Mouse (Mus musculus): ENCODE results near the gene Arsb. TPM values are rescaled to one million over a fixed set of nuclear protein-coding genes. Genes with fewer than 3 reads are reported as not detected.

The Arsb gene
- total and polyA plus RNA-seq, 2 experiments from 2014 or later = 13.6 to 16.3 TPM

DNA sequence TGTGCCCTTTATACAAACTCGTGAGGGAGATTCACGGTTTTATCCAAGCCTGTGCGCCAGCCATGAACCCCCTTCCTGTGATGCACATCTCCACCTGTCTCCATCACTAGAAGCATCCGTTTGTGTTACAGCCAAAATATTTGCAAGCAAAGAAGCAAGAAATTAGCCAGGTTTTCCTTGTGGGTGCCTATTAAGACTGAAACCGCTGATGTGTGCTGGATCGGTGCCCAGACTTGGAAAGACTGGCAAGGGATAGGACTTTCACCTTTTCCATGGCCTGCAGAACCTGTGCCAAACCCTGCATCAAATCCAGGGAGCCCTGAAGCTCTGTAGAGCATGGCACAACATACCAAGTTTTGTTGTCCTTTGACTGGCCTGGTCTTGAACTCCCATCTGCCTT, 165.0 kb downstream of the Arsb start:
- no peak for ATAC-seq
- Histone ChIP-seq H3K9ac (no peak overlapping the region), H3K27ac (ENCODE audit: low read depth, low read length) (no peak overlapping the region), H3K4me1 (ENCODE audit: insufficient read depth) (no peaks in the 10 kb centered on the region), H3K9me3 (ENCODE audit: low read length) (no peaks in the 10 kb centered on the region), H3K36me3 (ENCODE audit: insufficient read depth) (no peaks in the 10 kb centered on the region), H3K4me2 (ENCODE audit: low read depth) (no peak overlapping the region), H3K4me3 (ENCODE audit: low read depth, low read length) (no peak overlapping the region), H3K27me3 (ENCODE audit: insufficient read depth, low read length) (no peaks in the 10 kb centered on the region)
- 29% methylated on average over 6 of the region's 6 CpGs for WGBS
- no peak for DNase-seq
- TF ChIP-seq CTCF (IDR thresholded peaks at IDR 0.05; ENCODE audit: low read depth) = no peak

DNA sequence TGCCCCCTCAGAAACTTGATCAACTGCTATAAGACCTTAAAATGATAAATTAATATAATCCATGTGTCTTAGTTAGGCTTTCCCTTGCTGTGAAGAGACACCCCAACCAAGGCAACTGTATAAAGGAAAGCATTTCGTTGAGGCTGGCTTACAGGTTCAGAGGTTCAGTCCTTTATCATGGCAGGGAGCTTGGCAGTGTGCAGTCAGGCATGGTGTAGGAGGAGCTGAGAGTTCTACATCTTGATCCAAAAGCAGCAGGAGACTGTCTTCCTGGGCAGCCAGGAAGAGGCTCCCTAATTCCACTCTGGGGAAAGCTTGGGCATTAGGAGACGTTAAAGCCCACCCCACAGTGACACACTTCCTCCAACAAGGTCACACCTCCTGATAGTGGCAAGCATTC, 166.7 kb downstream of the Arsb start:
- H3K36me3 ChIP-seq (ENCODE audit: insufficient read depth) = no peaks in the 10 kb centered on the region
- no peak overlapping the region for H3K27ac ChIP-seq (ENCODE audit: low read depth, low read length)
- no peaks in the 10 kb centered on the region for H3K27me3 ChIP-seq (ENCODE audit: insufficient read depth, low read length)
- WGBS = 22% methylated on average over 2 of the region's 2 CpGs
- H3K9me3 ChIP-seq (ENCODE audit: low read length) = no peaks in the 10 kb centered on the region
- no peaks in the 10 kb centered on the region for H3K4me1 ChIP-seq (ENCODE audit: insufficient read depth)
- no peak overlapping the region for H3K4me3 ChIP-seq (ENCODE audit: low read depth, low read length)
- DNase-seq (no peak), ATAC-seq (no peak)
- no peak overlapping the region for H3K9ac ChIP-seq
- no peak for TF ChIP-seq CTCF (IDR thresholded peaks at IDR 0.05; ENCODE audit: low read depth)
- no peak overlapping the region for H3K4me2 ChIP-seq (ENCODE audit: low read depth)

DNA sequence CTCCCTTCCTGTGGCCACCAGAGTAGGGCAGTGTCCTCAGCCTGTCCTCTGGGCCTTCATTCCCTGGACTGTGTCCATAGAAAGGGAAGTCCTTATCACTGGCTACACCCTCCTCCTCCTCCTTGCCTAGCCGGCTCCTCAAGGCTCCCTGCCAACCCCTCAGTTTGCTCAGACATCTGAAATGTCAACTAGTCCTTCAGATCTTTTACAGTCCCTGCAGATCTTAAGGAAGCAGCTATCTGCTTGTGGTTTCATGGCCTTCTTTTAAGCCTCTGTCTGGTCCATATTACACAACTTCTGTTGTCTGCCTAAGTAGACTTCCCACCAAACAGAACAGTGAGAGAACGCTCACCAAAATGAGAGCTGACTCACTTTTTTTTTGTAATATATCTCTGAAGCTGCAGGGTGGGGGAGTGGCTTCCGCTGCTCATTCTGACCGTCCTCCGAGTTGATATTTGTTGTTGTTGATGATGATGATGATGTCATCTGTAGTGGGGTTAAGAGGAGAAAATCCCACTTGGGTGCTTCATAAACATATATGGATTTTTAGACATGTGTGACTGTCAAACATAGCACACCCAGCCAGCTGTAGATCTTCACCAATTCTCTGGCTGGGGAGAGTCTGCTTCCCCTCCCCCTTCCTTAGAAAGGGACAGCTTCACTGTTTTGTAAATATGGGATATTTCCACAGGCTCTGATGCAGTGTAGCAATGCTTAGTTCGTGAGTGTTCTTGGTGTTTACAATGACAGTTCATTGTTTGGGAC, 168.1 kb downstream of the Arsb start:
- no peaks in the 10 kb centered on the region for H3K4me1 ChIP-seq (ENCODE audit: insufficient read depth)
- no peak overlapping the region for H3K9ac ChIP-seq
- H3K27ac ChIP-seq (ENCODE audit: low read depth, low read length) = no peak overlapping the region
- H3K4me2 ChIP-seq (ENCODE audit: low read depth) = no peak overlapping the region
- H3K36me3 ChIP-seq (ENCODE audit: insufficient read depth) = no peaks in the 10 kb centered on the region
- WGBS = 73% methylated on average over 6 of the region's 6 CpGs
- no peak overlapping the region for H3K4me3 ChIP-seq (ENCODE audit: low read depth, low read length)
- H3K9me3 ChIP-seq (ENCODE audit: low read length) = no peaks in the 10 kb centered on the region
- no peaks in the 10 kb centered on the region for H3K27me3 ChIP-seq (ENCODE audit: insufficient read depth, low read length)
- no peak for ATAC-seq
- DNase-seq = no peak
- TF ChIP-seq CTCF (IDR thresholded peaks at IDR 0.05; ENCODE audit: low read depth) = no peak

GRCm38 (mm10) chr13:93940742-93941531, 169.5 kb downstream of the Arsb start:
- H3K9ac ChIP-seq = no peak overlapping the region
- WGBS = 71% methylated on average over 7 of the region's 7 CpGs
- H3K9me3 ChIP-seq (ENCODE audit: low read length) = no peaks in the 10 kb centered on the region
- no peaks in the 10 kb centered on the region for H3K27me3 ChIP-seq (ENCODE audit: insufficient read depth, low read length)
- no peaks in the 10 kb centered on the region for H3K4me1 ChIP-seq (ENCODE audit: insufficient read depth)
- H3K36me3 ChIP-seq (ENCODE audit: insufficient read depth) = no peaks in the 10 kb centered on the region
- H3K4me3 ChIP-seq (ENCODE audit: low read depth, low read length) = no peak overlapping the region
- no peak overlapping the region for H3K27ac ChIP-seq (ENCODE audit: low read depth, low read length)
- TF ChIP-seq CTCF (IDR thresholded peaks at IDR 0.05; ENCODE audit: low read depth) = no peak
- peak; percentile 10 for DNase-seq
- peak; percentile 66 for ATAC-seq
- H3K4me2 ChIP-seq (ENCODE audit: low read depth) = no peak overlapping the region

DNA sequence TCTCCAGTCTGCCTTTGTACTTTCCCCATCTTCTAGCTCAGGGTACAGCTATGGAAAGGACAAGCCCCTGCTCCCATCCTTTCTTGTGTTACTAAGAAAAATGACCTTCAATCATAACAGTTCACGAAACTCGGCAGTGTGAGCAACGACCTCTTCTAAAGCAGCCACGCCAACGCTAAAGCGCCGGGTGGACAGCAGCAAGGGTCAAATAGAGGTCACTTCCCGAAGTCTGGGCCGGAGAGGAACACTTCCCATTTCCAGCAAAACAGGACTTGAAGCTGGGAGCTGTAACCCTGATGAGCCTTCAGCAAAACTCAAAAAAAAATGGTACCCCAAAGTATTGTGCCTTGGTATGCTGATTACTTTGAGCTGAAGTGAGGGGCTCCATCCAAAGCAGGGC, 179.6 kb downstream of the Arsb start:
- no peaks in the 10 kb centered on the region for H3K36me3 ChIP-seq (ENCODE audit: insufficient read depth)
- ATAC-seq = no peak
- no peak overlapping the region for H3K9ac ChIP-seq
- no peaks in the 10 kb centered on the region for H3K9me3 ChIP-seq (ENCODE audit: low read length)
- H3K4me2 ChIP-seq (ENCODE audit: low read depth) = no peak overlapping the region
- no peak for TF ChIP-seq CTCF (IDR thresholded peaks at IDR 0.05; ENCODE audit: low read depth)
- no peaks in the 10 kb centered on the region for H3K4me1 ChIP-seq (ENCODE audit: insufficient read depth)
- DNase-seq = no peak
- WGBS = 72% methylated on average over 9 of the region's 9 CpGs
- no peak overlapping the region for H3K27ac ChIP-seq (ENCODE audit: low read depth, low read length)
- no peak overlapping the region for H3K4me3 ChIP-seq (ENCODE audit: low read depth, low read length)
- no peaks in the 10 kb centered on the region for H3K27me3 ChIP-seq (ENCODE audit: insufficient read depth, low read length)

DNA sequence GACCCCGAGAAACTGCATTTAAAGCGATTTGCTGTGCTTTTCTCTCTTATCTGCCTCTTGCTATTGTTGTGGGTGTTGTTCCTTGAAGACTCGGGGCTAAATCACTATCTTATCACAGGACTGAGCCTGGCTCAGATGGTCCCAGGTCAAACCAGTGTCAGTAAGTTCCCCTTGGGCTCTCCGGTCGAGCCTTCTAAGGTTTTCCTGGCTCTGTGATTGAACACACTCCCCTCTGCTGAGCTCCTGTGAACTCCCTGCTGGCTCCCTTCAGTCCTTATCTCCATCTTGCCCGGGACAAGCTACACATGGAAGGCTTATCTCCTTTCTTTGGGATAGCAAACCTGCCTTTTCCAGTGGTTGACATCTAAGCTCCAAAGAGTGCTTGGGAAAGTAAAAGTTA, 180.1 kb downstream of the Arsb start:
- Histone ChIP-seq H3K36me3 (ENCODE audit: insufficient read depth) (no peaks in the 10 kb centered on the region), H3K4me3 (ENCODE audit: low read depth, low read length) (no peak overlapping the region), H3K4me2 (ENCODE audit: low read depth) (no peak overlapping the region), H3K9ac (no peak overlapping the region), H3K9me3 (ENCODE audit: low read length) (no peaks in the 10 kb centered on the region), H3K27ac (ENCODE audit: low read depth, low read length) (no peak overlapping the region), H3K4me1 (ENCODE audit: insufficient read depth) (no peaks in the 10 kb centered on the region), H3K27me3 (ENCODE audit: insufficient read depth, low read length) (no peaks in the 10 kb centered on the region)
- 74% methylated on average over 6 of the region's 6 CpGs for WGBS
- ATAC-seq (no peak), DNase-seq (no peak)
- TF ChIP-seq CTCF (IDR thresholded peaks at IDR 0.05; ENCODE audit: low read depth) = no peak

DNA sequence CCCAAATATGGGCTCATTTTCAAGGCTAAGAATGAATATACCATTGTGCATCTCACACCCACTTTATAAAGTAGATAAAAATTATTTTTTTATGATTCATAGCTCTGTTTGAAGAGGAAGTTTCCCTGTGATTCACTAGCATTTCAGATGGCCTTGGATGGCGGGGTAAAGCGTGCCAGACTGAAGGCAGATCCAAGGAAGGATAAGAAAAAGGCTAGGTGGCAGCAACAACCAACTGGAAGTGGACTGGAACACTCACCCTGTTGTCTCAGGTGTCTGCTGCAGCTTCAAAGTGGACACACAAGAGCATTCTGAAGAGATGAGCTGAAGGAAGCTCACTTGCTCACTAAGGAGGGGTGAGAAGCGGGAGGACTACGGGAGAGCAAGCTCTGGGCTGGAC, 181.0 kb downstream of the Arsb start:
- no peak overlapping the region for H3K9ac ChIP-seq
- no peaks in the 10 kb centered on the region for H3K4me1 ChIP-seq (ENCODE audit: insufficient read depth)
- 95% methylated on average over 4 of the region's 4 CpGs for WGBS

More for the DNA sequence above, 181.0 kb downstream of the Arsb start:
- no peak overlapping the region for H3K4me3 ChIP-seq (ENCODE audit: low read depth, low read length)
- no peak overlapping the region for H3K27ac ChIP-seq (ENCODE audit: low read depth, low read length)
- no peak for DNase-seq
- ATAC-seq = no peak
- no peaks in the 10 kb centered on the region for H3K9me3 ChIP-seq (ENCODE audit: low read length)
- no peak for TF ChIP-seq CTCF (IDR thresholded peaks at IDR 0.05; ENCODE audit: low read depth)
- H3K4me2 ChIP-seq (ENCODE audit: low read depth) = no peak overlapping the region
- no peaks in the 10 kb centered on the region for H3K27me3 ChIP-seq (ENCODE audit: insufficient read depth, low read length)
- H3K36me3 ChIP-seq (ENCODE audit: insufficient read depth) = no peaks in the 10 kb centered on the region

Measured in forebrain, postnatal 0 days (tissue).